Mouse (Mus musculus) testis, adult 2 months (tissue): ENCODE data around the gene Fam189b.

ENCODE experiments used
- CTCF ChIP-seq: fragments of 200-500 bp; IDR thresholded peaks from 2 replicates; pipeline ENCODE4 v1.5.1; 2012; ENCODE audit warnings: low read depth, mild to moderate bottlenecking, inconsistent platforms, low read length, moderate library complexity; ENCODE audit not compliant: control insufficient read depth, insufficient read depth, insufficient replicate concordance
- POLR2A ChIP-seq: fragments of 200-500 bp; IDR thresholded peaks from 2 replicates; pipeline ENCODE4 v1.6.1; 2012; ENCODE audit warnings: low read depth, mild to moderate bottlenecking, inconsistent platforms, low read length, moderate library complexity; ENCODE audit not compliant: control insufficient read depth

GRCm38 (mm10) chr3:89199839-89200238 lies 16.9 kb downstream of the Fam189b start:
- TF ChIP-seq POLR2A = no peak
- no peak for TF ChIP-seq CTCF
